Mouse (Mus musculus): Measurements from ENCODE around the gene Hoxb5. TPM values are rescaled to one million over a fixed set of nuclear protein-coding genes. Genes with fewer than 3 reads are reported as not detected.

The Hoxb5 gene
- total and polyA plus RNA-seq, 2 experiments, result 0.09 to 0.35 TPM

DNA sequence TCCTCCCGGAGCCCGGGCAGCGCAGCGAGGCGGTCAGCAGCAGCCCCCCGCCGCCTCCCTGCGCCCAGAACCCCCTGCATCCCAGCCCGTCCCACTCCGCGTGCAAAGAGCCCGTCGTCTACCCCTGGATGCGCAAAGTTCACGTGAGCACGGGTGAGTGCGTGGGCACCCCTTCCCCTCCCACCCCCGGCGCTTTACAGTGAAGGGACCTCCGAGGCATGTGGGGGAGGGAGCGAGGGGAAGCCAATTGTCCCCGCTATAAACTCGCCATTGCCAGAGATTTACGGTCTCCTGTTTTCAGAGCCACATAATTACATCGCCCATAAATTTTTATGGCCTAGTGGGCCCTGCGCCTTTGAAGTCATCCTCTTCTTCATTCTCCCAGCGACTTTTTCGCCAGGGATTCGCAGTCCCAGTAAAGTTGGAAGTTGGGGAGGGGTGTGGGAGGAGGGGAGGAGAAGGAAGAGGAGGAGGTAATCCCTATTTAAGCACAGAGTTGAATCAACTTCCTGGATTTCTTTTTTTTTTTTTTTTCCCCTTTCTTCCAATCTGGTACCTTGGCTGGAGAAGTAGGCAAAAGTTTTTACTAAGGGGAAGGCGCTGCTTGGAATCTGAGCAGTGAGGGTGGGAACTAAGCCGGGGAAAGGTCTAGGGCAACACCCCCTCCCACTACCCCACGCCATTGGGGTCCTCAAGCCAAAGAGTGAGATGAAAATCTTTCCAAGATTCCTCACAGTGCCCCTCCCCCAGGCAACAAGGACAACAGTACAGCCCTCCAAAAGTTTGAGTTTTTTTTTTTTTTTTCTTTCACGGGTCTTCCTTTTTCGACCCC is 16.2 kb downstream of the Hoxb5 start:
- peak overlapping the region; percentile 89 for H3K4me3 ChIP-seq (ENCODE audit: insufficient read depth, low read depth, low read length)
- no peaks in the 10 kb centered on the region; the same call in 1 of the 2 replicates for H3K36me3 ChIP-seq (ENCODE audit: control insufficient read depth, insufficient read depth, low read length)
- DNase-seq (ENCODE audit: extremely low read depth, low read depth, low spot score), result no peak
- H3K27ac ChIP-seq (replicated peaks; ENCODE audit: insufficient read depth, low read depth, low read length), result peak overlapping the region; percentile 74
- no peak for TF ChIP-seq POLR2A (IDR thresholded peaks at IDR 0.05; ENCODE audit: extremely low read depth, insufficient read depth, low read length)
- TF ChIP-seq CTCF (IDR thresholded peaks at IDR 0.05; ENCODE audit: low read depth, low read length), result no peak
- H3K27me3 ChIP-seq (ENCODE audit: control insufficient read depth, insufficient read depth, low read length), result peaks cover 14% of the 10 kb centered on the region
- H3K79me2 ChIP-seq (ENCODE audit: control insufficient read depth, insufficient read depth, low read length), result peaks cover 3% of the 10 kb centered on the region; the same call in 1 of the 2 replicates
- peak overlapping the region; percentile 90 for H3K9ac ChIP-seq (ENCODE audit: low read depth, low read length)
- no peaks in the 10 kb centered on the region for H3K4me1 ChIP-seq (ENCODE audit: control insufficient read depth, insufficient read depth, low read length)
- 2% methylated on average over 34 of the region's 34 CpGs for WGBS

- Histone ChIP-seq H3K27me3 (ENCODE audit: control insufficient read depth, insufficient read depth, low read length) (peaks cover 14% of the 10 kb centered on the region), H3K9ac (ENCODE audit: low read depth, low read length) (peak overlapping the region; percentile 58), H3K4me1 (ENCODE audit: control insufficient read depth, insufficient read depth, low read length) (no peaks in the 10 kb centered on the region), H3K79me2 (ENCODE audit: control insufficient read depth, insufficient read depth, low read length) (peaks cover 3% of the 10 kb centered on the region; the same call in 1 of the 2 replicates), H3K4me3 (ENCODE audit: insufficient read depth, low read depth, low read length) (peak overlapping the region; percentile 56; the same call in 1 of the 2 replicates), H3K27ac (replicated peaks; ENCODE audit: insufficient read depth, low read depth, low read length) (peak overlapping the region; percentile 41), H3K36me3 (ENCODE audit: control insufficient read depth, insufficient read depth, low read length) (no peaks in the 10 kb centered on the region; the same call in 1 of the 2 replicates)
- no peak for DNase-seq (ENCODE audit: extremely low read depth, low read depth, low spot score)
- WGBS, result 5% methylated on average over 29 of the region's 29 CpGs
- TF ChIP-seq POLR2A (IDR thresholded peaks at IDR 0.05; ENCODE audit: extremely low read depth, insufficient read depth, low read length), result no peak
- TF ChIP-seq CTCF (IDR thresholded peaks at IDR 0.05; ENCODE audit: low read depth, low read length), result no peak
Observed at GRCm38 (mm10) chr11:96319910-96320309, 16.8 kb downstream of the Hoxb5 start.

GRCm38 (mm10) chr11:96320688-96321087 is 17.6 kb downstream of the Hoxb5 start:
- Histone ChIP-seq H3K4me3 (ENCODE audit: insufficient read depth, low read depth, low read length) (no peak overlapping the region; the same call in 1 of the 2 replicates), H3K79me2 (ENCODE audit: control insufficient read depth, insufficient read depth, low read length) (peaks cover 3% of the 10 kb centered on the region; the same call in 1 of the 2 replicates), H3K4me1 (ENCODE audit: control insufficient read depth, insufficient read depth, low read length) (no peaks in the 10 kb centered on the region), H3K36me3 (ENCODE audit: control insufficient read depth, insufficient read depth, low read length) (no peaks in the 10 kb centered on the region; the same call in 1 of the 2 replicates), H3K9ac (ENCODE audit: low read depth, low read length) (no peak overlapping the region), H3K27me3 (ENCODE audit: control insufficient read depth, insufficient read depth, low read length) (peaks cover 14% of the 10 kb centered on the region), H3K27ac (replicated peaks; ENCODE audit: insufficient read depth, low read depth, low read length) (no peak overlapping the region)
- TF ChIP-seq CTCF (IDR thresholded peaks at IDR 0.05; ENCODE audit: low read depth, low read length), result no peak
- no peak for TF ChIP-seq POLR2A (IDR thresholded peaks at IDR 0.05; ENCODE audit: extremely low read depth, insufficient read depth, low read length)
- 18% methylated on average over 17 of the region's 17 CpGs for WGBS
- no peak for DNase-seq (ENCODE audit: extremely low read depth, low read depth, low spot score)

GRCm38 (mm10) chr11:96321846-96322245 is 18.7 kb downstream of the Hoxb5 start:
- DNase-seq (ENCODE audit: extremely low read depth, low read depth, low spot score), result no peak
- TF ChIP-seq CTCF (IDR thresholded peaks at IDR 0.05; ENCODE audit: low read depth, low read length) (no peak), POLR2A (IDR thresholded peaks at IDR 0.05; ENCODE audit: extremely low read depth, insufficient read depth, low read length) (no peak)
- H3K79me2 ChIP-seq (ENCODE audit: control insufficient read depth, insufficient read depth, low read length), result peaks cover 3% of the 10 kb centered on the region; the same call in 1 of the 2 replicates
- 33% methylated on average over 5 of the region's 5 CpGs for WGBS
- no peak overlapping the region for H3K4me3 ChIP-seq (ENCODE audit: insufficient read depth, low read depth, low read length)
- no peak overlapping the region for H3K9ac ChIP-seq (ENCODE audit: low read depth, low read length)
- peaks cover 14% of the 10 kb centered on the region for H3K27me3 ChIP-seq (ENCODE audit: control insufficient read depth, insufficient read depth, low read length)
- no peaks in the 10 kb centered on the region for H3K4me1 ChIP-seq (ENCODE audit: control insufficient read depth, insufficient read depth, low read length)
- no peak overlapping the region for H3K27ac ChIP-seq (replicated peaks; ENCODE audit: insufficient read depth, low read depth, low read length)
- no peaks in the 10 kb centered on the region; the same call in 1 of the 2 replicates for H3K36me3 ChIP-seq (ENCODE audit: control insufficient read depth, insufficient read depth, low read length)

DNA sequence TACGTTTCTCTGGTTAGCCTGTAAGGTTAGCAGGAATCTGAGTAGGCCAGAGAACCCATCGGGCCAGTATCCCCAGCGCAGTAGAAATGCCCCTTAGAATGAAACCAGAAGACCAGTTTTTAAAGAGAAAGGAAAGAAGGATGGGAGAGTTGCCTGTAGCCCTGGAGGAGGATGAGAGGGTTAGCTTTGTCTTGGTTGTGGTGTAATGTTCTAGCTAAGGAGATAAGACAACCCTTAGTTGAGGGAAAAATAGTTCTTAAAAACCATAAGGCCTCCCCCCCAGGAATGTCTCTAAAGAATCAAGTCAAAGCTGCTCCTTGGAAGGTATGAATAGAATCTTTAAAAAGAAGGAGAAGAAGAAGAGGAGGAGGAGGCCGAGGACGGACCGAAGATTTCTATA is 19.6 kb downstream of the Hoxb5 start:
- TF ChIP-seq POLR2A (IDR thresholded peaks at IDR 0.05; ENCODE audit: extremely low read depth, insufficient read depth, low read length), result no peak
- no peak for TF ChIP-seq CTCF (IDR thresholded peaks at IDR 0.05; ENCODE audit: low read depth, low read length)
- DNase-seq (ENCODE audit: extremely low read depth, low read depth, low spot score), result no peak

More for the DNA sequence above, 19.6 kb downstream of the Hoxb5 start:
- peaks cover 3% of the 10 kb centered on the region; the same call in 1 of the 2 replicates for H3K79me2 ChIP-seq (ENCODE audit: control insufficient read depth, insufficient read depth, low read length)
- no peaks in the 10 kb centered on the region; the same call in 1 of the 2 replicates for H3K36me3 ChIP-seq (ENCODE audit: control insufficient read depth, insufficient read depth, low read length)
- no peak overlapping the region for H3K27ac ChIP-seq (replicated peaks; ENCODE audit: insufficient read depth, low read depth, low read length)
- no peaks in the 10 kb centered on the region for H3K4me1 ChIP-seq (ENCODE audit: control insufficient read depth, insufficient read depth, low read length)
- no peak overlapping the region for H3K4me3 ChIP-seq (ENCODE audit: insufficient read depth, low read depth, low read length)
- no peak overlapping the region for H3K9ac ChIP-seq (ENCODE audit: low read depth, low read length)
- WGBS, result 34% methylated on average over 6 of the region's 6 CpGs
- peaks cover 13% of the 10 kb centered on the region for H3K27me3 ChIP-seq (ENCODE audit: control insufficient read depth, insufficient read depth, low read length)
